ENCODE assay signal across 14 mouse cellular contexts in genomic region chr1:132128311-132128710, GRCm38 (mm10). TPM values are rescaled to one million over a fixed set of nuclear protein-coding genes. Genes with fewer than 3 reads are reported as not detected.
DNase-seq lines count a peak whose midpoint lies in the region; ATAC-seq and TF ChIP-seq lines count a peak whose summit lies in the region.
"Had no signal": no experiment of that assay in that cellular context is flagged by ENCODE, and none has a peak within 500 bp of the region (broad histone marks: within the 10 kb centered on the region; RNA-seq: fewer than 3 reads in every experiment).

No protein-coding gene starts in this region.

- 0 out of 2 replicates have a peak, but pooled peaks cover under 1% of the 10 kb centered on the region for H3K4me1 ChIP-seq in embryonic facial prominence, embryonic 15.5 days
- peaks cover 37% of the 10 kb centered on the region for H3K4me1 ChIP-seq in embryonic facial prominence, embryonic 10.5 days
- H3K4me1 ChIP-seq in kidney, adult 2 months (ENCODE audit: control insufficient read depth, insufficient read depth, low read length) = peaks cover 32% of the 10 kb centered on the region
- H3K4me1 ChIP-seq in midbrain, embryonic 10.5 days = peaks cover 27% of the 10 kb centered on the region

- ATAC-seq in embryonic facial prominence, embryonic 15.5 days (ENCODE audit: insufficient number of reproducible peaks, low FRiP score, low TSS enrichment, low read depth) = 0 out of 2 replicates have a peak, but pooled peaks have one; percentile 9
- no peak for ATAC-seq in granulocyte monocyte progenitor cell, adult 5-6 weeks (replicated peaks; ENCODE audit: poor library complexity, severe bottlenecking)
- ATAC-seq: inflammation-experienced regulatory T-cells, adult 6 months; liver, postnatal 0 days; midbrain, embryonic 13.5 days had no signal

- no peaks in the 10 kb centered on the region for H3K36me3 ChIP-seq in embryonic facial prominence, embryonic 15.5 days
- H3K36me3 ChIP-seq in embryonic facial prominence, embryonic 10.5 days (replicated peaks) = no peaks in the 10 kb centered on the region
- no peaks in the 10 kb centered on the region for H3K36me3 ChIP-seq in kidney, adult 2 months (ENCODE audit: control insufficient read depth, insufficient read depth, low read length)
- H3K36me3 ChIP-seq in midbrain, embryonic 10.5 days = no peaks in the 10 kb centered on the region
- H3K36me3 ChIP-seq: heart, embryonic 15.5 days; midbrain, embryonic 13.5 days had no signal

- no peak for TF ChIP-seq CTCF in kidney, adult 2 months (conservative IDR thresholded peaks at IDR 0.05; ENCODE audit: insufficient read depth, insufficient read length, low read depth, low read length)

- H3K27ac ChIP-seq in embryonic facial prominence, embryonic 15.5 days (replicated peaks) = no peak overlapping the region
- H3K27ac ChIP-seq in embryonic facial prominence, embryonic 10.5 days (replicated peaks) = no peak overlapping the region; the same call in 1 of the 2 replicates
- 0 out of 2 replicates have a peak overlapping the region, but pooled peaks have one; percentile 2 for H3K27ac ChIP-seq in kidney, adult 2 months (ENCODE audit: insufficient read depth, low read depth, low read length)
- no peak overlapping the region for H3K27ac ChIP-seq in midbrain, embryonic 10.5 days (replicated peaks)
- H3K27ac ChIP-seq: heart, embryonic 15.5 days; midbrain, embryonic 13.5 days had no signal

- H3K4me2 ChIP-seq in embryonic facial prominence, embryonic 15.5 days (replicated peaks) = no peak overlapping the region
- H3K4me2 ChIP-seq: heart, embryonic 15.5 days; midbrain, embryonic 13.5 days had no signal

- no peak for DNase-seq in embryonic facial prominence, embryonic 10.5 days (ENCODE audit: low spot score)
- no peak for DNase-seq in kidney, adult 2 months
- DNase-seq in kidney, adult 9 months = no peak
- DNase-seq in heart, postnatal 14 days = peak; percentile 25 to 39
- peak; percentile 64 for DNase-seq in lung, postnatal 36 days
- DNase-seq in midbrain, embryonic 10.5 days (ENCODE audit: low spot score) = no peak
- DNase-seq: cerebellum, adult 2 months; liver, postnatal 0 days; spleen, adult 18-20 months had no signal

- no peak overlapping the region for H3K4me3 ChIP-seq in embryonic facial prominence, embryonic 15.5 days (replicated peaks)
- no peak overlapping the region for H3K4me3 ChIP-seq in embryonic facial prominence, embryonic 10.5 days
- H3K4me3 ChIP-seq in kidney, adult 2 months (ENCODE audit: insufficient read depth, low read depth, low read length) = no peak overlapping the region
- no peak overlapping the region for H3K4me3 ChIP-seq in midbrain, embryonic 10.5 days
- H3K4me3 ChIP-seq: heart, embryonic 15.5 days; midbrain, embryonic 13.5 days had no signal

- no peak overlapping the region for H3K9ac ChIP-seq in embryonic facial prominence, embryonic 15.5 days
- H3K9ac ChIP-seq: heart, embryonic 15.5 days; liver, postnatal 0 days; midbrain, embryonic 13.5 days had no signal

- H3K27me3 ChIP-seq in embryonic facial prominence, embryonic 15.5 days = no peaks in the 10 kb centered on the region
- peaks cover 6% of the 10 kb centered on the region; the same call in 1 of the 2 replicates for H3K27me3 ChIP-seq in embryonic facial prominence, embryonic 10.5 days (replicated peaks; ENCODE audit: low read depth, poor library complexity, severe bottlenecking)
- H3K27me3 ChIP-seq in kidney, adult 2 months (replicated peaks; ENCODE audit: control insufficient read depth, insufficient read depth, low read length) = no peaks in the 10 kb centered on the region
- H3K27me3 ChIP-seq in midbrain, embryonic 10.5 days (ENCODE audit: low read depth, poor library complexity, severe bottlenecking) = peaks cover 10% of the 10 kb centered on the region; the same call in 1 of the 2 replicates
- H3K27me3 ChIP-seq: heart, embryonic 15.5 days; midbrain, embryonic 13.5 days had no signal

- no peak for TF ChIP-seq POLR2A in kidney, adult 2 months (IDR thresholded peaks at IDR 0.05; ENCODE audit: low read depth, low read length)

- 55% methylated on average over 7 of the region's 7 CpGs for WGBS in embryonic facial prominence, embryonic 15.5 days
- 51% methylated on average over 7 of the region's 7 CpGs for WGBS in embryonic facial prominence, embryonic 10.5 days
- 40% methylated on average over 7 of the region's 7 CpGs for WGBS in kidney, adult 2 months
- 77% methylated on average over 7 of the region's 7 CpGs for WGBS in midbrain, embryonic 10.5 days

- H3K9me3 ChIP-seq in embryonic facial prominence, embryonic 15.5 days (replicated peaks) = no peaks in the 10 kb centered on the region
- H3K9me3 ChIP-seq in embryonic facial prominence, embryonic 10.5 days = peaks cover 2% of the 10 kb centered on the region; the same call in 1 of the 2 replicates
- 0 out of 2 replicates have a peak, but pooled peaks cover 3% of the 10 kb centered on the region for H3K9me3 ChIP-seq in midbrain, embryonic 10.5 days (replicated peaks)
- H3K9me3 ChIP-seq: heart, embryonic 15.5 days; midbrain, embryonic 13.5 days had no signal

- intact Hi-C loops in heart, postnatal 14 days (cut with DNase I) = no loop called here

RNA-seq across cellular contexts. Expression of gene Cdk18, which starts 11.2 kb away (rescaled TPM):
- 3.1 and 3.7 TPM in 2 replicates for polyA plus RNA-seq in embryonic facial prominence, embryonic 15.5 days (2015; fragmentation: Nextera tagmentation; extraction: Ambion mirVana)
- 2.3 and 3.2 TPM in 2 replicates for polyA plus RNA-seq in embryonic facial prominence, embryonic 10.5 days (2016; fragmentation: Nextera tagmentation; extraction: Ambion mirVana)
- 69.3 and 73.8 TPM in 2 replicates for polyA plus RNA-seq in kidney, adult 2 months (2012; rRNA removed)
- total RNA-seq in heart, postnatal 14 days (2021) = 10 to 100 TPM in 1 of 2 experiments, 1 to 10 TPM in 1; 9.9 to 12.5 TPM
- 0.68 and 0.72 TPM in 2 replicates for polyA plus RNA-seq in midbrain, embryonic 10.5 days (2016; fragmentation: Nextera tagmentation; extraction: Ambion mirVana)
- total RNA-seq in granulocyte monocyte progenitor cell, adult 5-6 weeks (2014; fragmentation: Nextera tagmentation) = 4.0 and 6.5 TPM in 2 replicates
- total RNA-seq in granulocyte monocyte progenitor cell, adult 5-6 weeks (2017) = 0.36 and 0.43 TPM in 2 replicates
- polyA plus RNA-seq: inflammation-experienced regulatory T-cells, adult 6 months had no signal

Comparison
In these comparisons a context has a peak if more than half of its experiments do, and no peak if none do; other contexts are left out.
1. DNase-seq: peak in heart, postnatal 14 days (2 of 2) and lung, postnatal 36 days (single experiment); none in embryonic facial prominence, embryonic 10.5 days (single experiment), kidney, adult 2 months (single experiment), kidney, adult 9 months (single experiment) and midbrain, embryonic 10.5 days (single experiment).
2. RNA of gene Cdk18, which starts 11.2 kb away (polyA plus RNA-seq): 69.3 to 73.8 TPM in kidney, adult 2 months; 3.1 to 3.7 TPM in embryonic facial prominence, embryonic 15.5 days, 2.3 to 3.2 TPM in embryonic facial prominence, embryonic 10.5 days and 0.68 to 0.72 TPM in midbrain, embryonic 10.5 days; every median in the first group is over 10 times any median in the second.